Mouse (Mus musculus) ES-CJ7 (cell line): ENCODE measurements at regions not wholly inside any gene's neighbourhood (a gene's known extent, or its start where the extent isn't known, plus 50 kb on each side); places are given as distances from the start of the nearest gene placed in this dataset.
A peak's percentile ranks its signal among the peaks of the same experiment; 100 is the strongest.

Experiments used
- DNase-seq: peaks from one replicate; pipeline ENCODE4 v3.0.0; 2011; ENCODE audit warnings: low read depth, low spot score

DNA sequence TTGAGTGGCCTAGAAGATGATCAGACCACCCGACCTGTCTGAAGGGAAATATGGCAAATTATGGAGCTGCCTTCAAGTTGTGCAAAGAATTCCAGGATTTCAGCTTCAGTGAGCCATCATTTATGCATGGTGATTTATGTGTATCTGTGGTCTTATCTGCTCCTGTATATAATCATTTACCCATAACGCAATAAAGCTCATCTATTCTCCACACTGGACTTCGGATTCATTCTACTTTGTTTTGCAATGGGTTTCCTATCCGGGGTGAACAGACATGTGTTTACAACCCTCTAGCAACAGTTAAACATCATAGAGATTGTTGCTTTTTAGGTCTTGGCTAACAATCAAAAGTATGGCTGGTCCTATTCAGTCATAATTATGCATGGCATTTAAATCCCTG lies 145.1 kb downstream of the Pcdh10 start:
- no peak for DNase-seq

DNA sequence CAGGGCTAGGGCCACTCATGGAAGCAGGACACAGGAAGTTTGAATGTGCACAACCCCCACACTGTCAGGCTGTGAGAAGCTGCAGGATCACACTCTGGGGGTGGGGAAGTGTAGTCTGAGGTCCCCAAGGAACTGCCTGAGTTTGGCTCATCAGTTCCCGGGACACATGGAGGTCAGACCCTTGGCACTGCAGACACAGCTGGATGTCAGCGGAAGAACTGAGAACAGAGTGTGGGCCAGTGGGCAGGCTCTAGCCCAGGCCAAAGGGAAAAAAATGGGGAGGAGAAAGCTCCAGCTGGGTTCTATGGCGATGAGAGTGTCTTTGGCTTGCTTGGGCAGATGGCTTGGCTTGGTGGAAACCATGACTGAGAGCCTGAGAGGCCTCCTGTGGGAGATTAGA lies 168.9 kb downstream of the Pcdh10 start:
- DNase-seq: no peak

DNA sequence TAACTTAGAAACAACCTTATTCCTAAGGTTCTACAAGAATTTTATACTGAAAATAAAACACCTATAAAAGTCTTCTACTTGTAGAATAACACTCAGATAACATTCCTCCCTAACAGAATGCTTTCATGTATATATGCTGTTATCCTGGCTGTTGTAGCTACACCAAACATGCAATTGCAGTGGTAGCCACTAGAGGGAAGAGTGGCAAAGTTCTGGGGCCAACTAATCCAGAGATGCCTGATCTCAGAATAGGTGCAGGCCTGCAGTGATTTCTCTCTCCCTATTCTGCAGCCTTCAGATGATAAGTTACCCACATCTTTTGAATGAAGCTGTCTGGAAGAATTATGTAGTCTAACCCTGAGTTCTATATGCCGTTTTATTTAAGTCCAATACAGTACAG lies 177.5 kb downstream of the Pcdh10 start:
- DNase-seq: peak; percentile 52

DNA sequence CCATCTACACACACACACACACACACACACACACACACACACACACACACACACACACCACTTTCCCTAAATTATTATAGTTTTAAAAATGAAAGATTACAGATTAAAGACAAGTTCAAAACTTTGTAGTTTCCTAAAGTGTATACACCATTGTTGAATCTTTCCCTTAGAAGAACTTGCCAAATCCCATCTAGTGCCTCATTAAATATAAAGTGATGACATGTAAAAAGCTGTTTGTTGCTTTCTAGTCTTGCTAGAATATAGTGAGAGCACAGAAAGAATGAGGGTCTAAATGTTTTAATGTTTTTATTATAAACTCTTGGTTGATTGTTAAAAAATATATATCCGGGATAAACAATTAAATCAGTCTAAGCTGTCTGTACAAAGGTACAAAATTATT lies 194.8 kb downstream of the Pcdh10 start:
- no peak for DNase-seq

DNA sequence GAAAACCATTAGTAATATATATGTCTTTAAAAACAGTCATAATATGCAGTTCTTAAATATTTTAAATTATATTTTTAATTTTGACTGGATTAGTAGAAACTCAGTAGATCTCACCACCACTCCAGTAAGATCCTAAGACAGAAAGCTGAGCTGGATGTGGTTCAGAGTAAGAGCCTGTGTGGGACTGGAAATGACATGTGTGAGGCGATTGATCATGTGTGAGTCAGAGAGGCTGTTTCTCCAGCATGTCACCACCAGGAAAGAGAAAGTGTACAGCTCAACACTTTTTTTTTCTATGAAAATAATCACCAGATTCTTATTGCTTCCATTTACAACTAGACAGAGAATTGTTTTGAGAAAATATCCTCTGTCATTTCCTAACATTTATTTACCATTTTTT lies 198.8 kb downstream of the Pcdh10 start:
- no peak for DNase-seq

DNA sequence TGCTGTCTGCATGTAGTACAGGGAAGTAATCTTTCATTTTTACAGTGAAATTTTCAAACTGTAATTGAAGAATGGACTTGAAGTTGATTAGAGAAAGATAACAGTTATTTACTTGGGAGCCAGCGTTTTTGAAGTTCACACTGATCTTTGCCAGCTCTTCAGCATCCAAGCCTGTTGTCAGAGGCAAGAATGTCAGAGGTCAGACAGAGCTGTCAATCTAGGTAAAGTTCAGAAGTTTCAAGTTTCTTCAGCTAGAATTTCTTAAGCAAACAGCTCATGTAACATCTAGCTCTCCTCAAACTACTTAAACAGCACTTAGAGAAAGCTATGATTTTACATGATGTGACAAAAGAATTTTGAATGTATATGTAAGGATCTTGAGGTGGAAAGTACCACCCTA lies 215.4 kb downstream of the Pcdh10 start:
- DNase-seq: no peak

DNA sequence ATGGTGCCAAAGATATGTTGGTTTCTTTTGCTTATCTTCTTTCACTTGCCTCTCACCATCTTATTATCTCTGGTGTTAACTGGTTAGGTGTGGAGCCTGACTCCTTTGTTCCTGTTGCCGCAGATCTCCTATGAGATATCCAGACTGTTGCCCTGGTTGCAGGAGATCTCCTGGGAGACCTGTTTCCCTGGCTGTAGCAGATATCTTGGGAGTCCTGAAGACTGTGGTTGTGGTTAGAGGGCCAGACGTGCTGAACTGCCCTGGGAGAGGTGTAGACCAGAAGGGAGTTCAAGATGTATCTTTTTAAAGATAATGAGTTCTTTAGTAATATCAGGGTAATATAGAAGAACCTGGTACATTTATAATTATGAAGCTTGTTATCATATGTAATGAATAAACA lies 224.1 kb downstream of the Pcdh10 start:
- DNase-seq: no peak

DNA sequence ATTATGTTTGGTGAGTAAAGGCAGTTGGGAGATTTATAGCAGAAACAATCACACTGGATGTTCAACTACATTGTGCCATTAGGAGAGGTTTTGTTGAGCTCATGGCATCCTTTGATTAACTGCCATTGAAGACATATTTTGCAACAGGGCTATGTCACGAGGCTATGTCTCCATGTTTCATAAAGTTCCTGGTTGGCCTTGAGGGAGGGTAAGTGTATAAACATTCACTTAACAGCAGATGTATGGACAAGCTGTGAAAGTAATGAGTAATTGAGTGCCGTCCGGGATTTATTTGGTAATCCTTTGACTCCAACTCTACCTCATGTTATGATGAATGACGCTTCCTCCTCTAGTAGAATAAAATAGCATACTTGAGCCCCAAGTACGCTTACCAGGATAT lies 225.0 kb downstream of the Pcdh10 start:
- no peak for DNase-seq

DNA sequence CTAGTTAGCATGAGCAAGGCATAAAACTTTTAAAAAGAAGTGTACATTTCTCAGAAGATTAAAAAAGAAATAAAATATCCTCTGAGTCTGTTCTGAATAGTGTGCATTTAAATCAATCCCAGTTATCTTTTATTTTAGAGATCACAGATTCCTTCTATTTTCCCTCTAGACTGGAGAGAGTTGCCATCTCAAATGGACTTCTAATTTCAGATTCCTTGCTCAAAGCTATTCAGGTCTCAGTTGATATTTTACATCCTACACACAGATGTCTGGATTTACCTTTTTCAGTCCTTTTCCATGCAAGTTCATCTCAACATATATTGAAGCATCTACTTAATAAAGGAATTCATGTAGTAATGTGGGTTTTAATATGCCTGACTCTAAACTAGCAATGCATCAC lies 242.5 kb downstream of the Pcdh10 start:
- no peak for DNase-seq

DNA sequence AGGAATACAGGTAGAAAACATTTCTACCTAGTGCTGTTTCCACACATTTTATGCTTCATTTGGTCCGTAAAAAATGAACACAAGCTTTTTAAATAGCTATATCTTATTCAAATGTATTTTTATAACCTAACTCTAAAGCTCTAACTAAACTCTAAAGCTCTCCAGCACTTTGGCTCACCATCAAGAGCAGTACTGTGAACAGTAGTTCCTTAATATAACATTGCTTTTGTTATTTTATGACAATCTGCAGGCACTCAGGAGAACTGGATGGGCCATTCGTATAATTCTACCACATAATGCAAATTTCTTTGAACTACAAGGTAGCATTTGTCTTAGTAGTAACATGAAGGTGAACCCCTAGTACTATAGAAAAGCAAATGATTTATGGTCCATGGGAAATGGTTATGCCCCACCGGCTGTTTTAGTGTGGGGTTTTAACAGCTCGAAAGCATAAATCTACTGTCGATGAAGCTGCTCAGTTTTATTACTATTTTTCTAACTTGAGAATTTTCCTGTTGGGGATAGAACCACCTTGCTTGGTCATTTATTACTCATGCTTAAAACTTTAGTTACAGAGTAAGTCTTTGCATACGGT lies 267.8 kb downstream of the Pcdh10 start:
- no peak for DNase-seq

DNA sequence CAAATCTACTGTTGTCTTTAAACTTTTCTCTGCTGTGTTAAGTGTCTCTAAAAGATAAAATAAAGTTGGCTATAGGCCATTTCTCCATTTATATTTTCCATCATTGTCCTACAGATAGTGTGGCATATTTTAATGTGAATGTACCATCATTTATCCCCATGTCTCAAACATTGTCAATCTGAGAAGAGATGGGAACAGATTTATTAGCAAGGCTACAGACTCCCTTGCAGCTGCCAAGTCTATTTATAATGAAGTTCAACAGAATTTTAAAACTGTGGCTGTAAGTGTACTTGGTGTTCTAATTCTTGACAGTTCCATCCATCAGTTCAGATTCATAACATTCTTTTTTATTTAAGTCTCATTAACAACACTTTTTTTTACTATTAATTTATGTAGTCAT lies 271.2 kb downstream of the Pcdh10 start:
- no peak for DNase-seq

DNA sequence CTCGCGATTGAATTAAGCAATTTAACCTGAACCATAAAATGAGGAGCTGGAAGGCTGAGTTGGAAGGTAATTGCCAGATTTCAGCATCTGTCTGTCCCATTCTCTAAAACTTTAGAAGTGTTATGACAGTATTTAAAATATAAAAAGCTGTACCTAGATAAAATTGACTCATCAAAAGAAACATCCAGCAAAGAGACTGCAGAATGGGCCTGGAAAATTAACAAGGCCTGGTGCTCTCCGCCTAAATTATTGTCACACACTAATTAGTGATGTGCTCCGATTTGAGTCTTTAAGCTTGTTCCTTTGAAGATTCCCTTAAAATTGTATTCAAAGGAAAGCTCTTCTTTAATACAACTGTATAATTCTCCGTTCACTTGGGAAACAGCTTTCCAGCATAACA lies 278.8 kb downstream of the Pcdh10 start:
- DNase-seq: no peak

DNA sequence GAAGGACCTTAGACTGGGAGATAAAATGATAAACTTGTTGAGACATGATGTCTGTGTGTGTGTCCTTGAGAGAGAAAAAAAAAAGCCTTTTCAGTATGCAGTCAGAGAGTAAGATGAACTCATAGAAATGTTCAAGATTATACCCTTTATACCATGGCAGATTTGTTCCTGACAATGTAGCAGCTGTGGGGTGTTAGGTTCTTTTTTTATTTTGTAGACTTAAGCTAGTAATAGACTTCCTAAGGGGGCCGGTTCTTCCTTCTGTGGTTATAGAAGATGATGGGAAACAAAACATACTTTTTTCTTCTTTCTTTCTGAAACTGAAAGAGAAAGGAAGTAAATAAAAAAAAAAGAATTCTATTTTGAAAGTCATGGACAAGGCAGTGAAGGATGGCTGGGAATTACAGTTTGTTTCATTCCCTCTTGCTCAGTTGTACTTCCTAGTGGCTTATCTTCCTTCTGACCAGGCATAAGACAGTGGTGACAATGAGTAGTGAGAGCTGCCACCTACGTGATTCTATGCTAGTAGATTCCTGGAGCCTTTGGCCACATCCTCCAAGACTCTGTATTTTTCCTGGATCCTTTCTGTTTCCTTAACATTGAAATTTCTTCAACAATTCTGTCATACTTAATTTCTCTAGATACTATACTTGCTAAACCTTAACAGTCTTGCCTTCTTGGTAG lies 280.0 kb downstream of the Pcdh10 start:
- DNase-seq: no peak

DNA sequence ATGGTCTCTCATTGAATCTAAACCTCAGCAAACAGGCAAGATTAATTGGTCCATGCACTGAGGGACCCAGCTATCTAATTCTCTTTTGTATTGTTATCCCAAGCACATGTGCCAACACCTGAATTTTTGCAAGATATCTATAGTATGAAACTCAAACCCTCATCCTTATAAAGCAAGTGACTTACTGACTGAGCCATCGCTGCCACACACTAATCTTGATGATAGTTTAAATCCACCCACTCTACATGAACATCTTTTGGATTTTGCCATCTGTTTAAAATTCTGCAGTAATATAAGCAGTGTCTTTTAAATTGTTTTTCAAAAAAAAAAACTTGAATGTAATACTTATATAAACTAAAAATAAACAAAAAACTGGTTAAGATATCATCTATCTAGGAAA lies 280.9 kb downstream of the Pcdh10 start:
- DNase-seq: no peak

DNA sequence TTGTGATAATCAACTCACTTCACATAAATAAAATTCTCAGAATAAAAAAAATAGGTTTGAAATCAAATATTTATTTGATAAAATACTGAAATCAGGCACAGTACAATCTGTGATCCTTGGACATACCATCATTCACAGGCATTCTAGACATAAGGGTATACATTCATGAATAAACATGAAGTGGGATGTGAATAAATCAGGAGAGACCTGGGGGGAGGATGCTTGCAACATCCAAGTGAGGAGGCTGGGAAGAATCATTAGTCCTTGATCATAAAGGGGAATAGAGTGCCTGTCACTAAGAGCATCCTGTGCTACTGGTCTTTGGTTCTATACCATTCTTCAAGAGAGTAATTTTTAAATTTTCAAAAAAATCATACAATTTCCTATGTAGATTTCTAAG lies 292.2 kb downstream of the Pcdh10 start:
- DNase-seq: no peak

DNA sequence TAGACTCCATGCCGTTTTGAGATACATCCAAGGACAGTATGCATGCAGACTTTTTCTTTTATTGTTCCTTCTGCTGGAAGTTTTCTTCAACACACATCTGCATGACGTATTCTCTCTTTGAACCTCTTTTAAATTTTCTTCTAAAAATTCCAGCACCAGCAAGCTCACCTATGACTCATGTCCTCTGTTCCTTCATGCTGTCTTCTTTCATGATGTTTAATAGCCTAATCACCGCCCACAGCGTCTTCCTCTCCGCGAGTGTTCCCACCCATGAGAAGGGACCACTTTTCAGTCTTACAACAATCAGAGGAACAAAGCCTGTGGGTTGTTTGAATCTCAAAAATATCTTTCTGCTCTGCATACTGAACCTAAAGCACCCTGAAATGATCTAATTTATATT lies 299.5 kb downstream of the Pcdh10 start:
- DNase-seq: no peak

DNA sequence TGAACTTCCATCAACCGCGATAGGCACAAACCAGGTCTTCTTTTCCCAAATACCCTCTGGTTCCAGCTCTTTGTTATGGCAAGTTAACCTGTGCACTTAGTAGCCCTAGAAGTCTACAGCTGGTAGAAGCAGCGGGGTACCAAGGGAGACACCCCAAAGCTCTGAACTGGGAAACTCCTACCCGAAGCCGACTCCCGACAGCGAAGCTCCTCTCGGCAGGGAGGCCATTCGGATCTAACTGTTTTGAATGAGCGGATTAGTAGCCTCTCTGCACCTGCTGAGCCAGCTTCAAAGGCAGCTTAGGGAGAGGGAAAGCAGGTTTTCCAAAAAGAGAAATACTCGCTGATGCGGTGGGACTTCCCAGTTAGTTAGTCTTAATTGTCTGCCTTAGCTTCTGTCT lies 303.2 kb downstream of the Pcdh10 start:
- peak; percentile 64 for DNase-seq

DNA sequence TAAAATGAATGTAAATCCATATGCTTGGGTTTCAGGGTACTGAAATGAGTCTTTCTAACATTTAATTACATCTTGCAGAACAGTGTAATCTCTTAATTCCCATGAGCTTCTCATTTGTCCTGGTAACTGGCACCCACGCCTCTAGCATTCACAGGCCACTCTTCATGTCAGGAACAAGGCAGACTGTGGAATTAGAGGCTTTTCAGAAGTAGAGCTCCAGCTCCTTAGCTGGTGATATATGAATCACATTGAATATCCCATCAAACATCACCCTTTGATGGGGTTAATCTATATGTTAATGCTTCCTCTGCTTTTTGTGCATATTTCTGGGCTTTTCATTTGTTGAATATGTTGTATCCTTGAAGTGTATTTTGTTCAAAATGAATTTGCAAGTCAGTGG lies 329.7 kb downstream of the Pcdh10 start:
- no peak for DNase-seq
